Mouse (Mus musculus): Measurements from ENCODE around the gene Tmbim6. TPM values are rescaled to one million over a fixed set of nuclear protein-coding genes. Genes with fewer than 3 reads are reported as not detected.

Gene Tmbim6
- polyA plus RNA-seq, 1 experiment from 2014 or later: 438 TPM

- H3K9ac ChIP-seq (ENCODE audit: low read length): peak overlapping the region; percentile 66
- WGBS: 75% methylated on average over 6 of the region's 6 CpGs
- no peaks in the 10 kb centered on the region for H3K9me3 ChIP-seq (replicated peaks; ENCODE audit: control insufficient read depth, low read length)
- H3K4me3 ChIP-seq (replicated peaks; ENCODE audit: low read length): peak overlapping the region; percentile 89
- H3K4me1 ChIP-seq (ENCODE audit: control insufficient read depth, insufficient read depth, low read length): peaks cover 30% of the 10 kb centered on the region
- H3K36me3 ChIP-seq (ENCODE audit: control insufficient read depth, insufficient read depth, low read length): no peaks in the 10 kb centered on the region
- H3K27ac ChIP-seq (ENCODE audit: low read length): peak overlapping the region; percentile 51; the same call in 1 of the 2 replicates
- no peak for ATAC-seq (ENCODE audit: insufficient read depth, low FRiP score)
- peak overlapping the region; percentile 85 for H3K4me2 ChIP-seq (ENCODE audit: low read depth, low read length)
- no peaks in the 10 kb centered on the region for H3K27me3 ChIP-seq (ENCODE audit: control insufficient read depth, insufficient read depth, low read length)
These were observed 707 bp upstream of the Tmbim6 start for GRCm38 (mm10) chr15:99391975-99392374.

- H3K4me3 ChIP-seq (replicated peaks; ENCODE audit: low read length): peak overlapping the region; percentile 89
- peak; percentile 30; the same call in 1 of the 2 replicates for ATAC-seq (ENCODE audit: insufficient read depth, low FRiP score)
- 2% methylated on average over 24 of the region's 24 CpGs for WGBS
- H3K36me3 ChIP-seq (ENCODE audit: control insufficient read depth, insufficient read depth, low read length): no peaks in the 10 kb centered on the region
- H3K27me3 ChIP-seq (ENCODE audit: control insufficient read depth, insufficient read depth, low read length): no peaks in the 10 kb centered on the region
- H3K9me3 ChIP-seq (replicated peaks; ENCODE audit: control insufficient read depth, low read length): no peaks in the 10 kb centered on the region
- H3K27ac ChIP-seq (ENCODE audit: low read length): peak overlapping the region; percentile 95
- H3K9ac ChIP-seq (ENCODE audit: low read length): peak overlapping the region; percentile 93
- H3K4me2 ChIP-seq (ENCODE audit: low read depth, low read length): peak overlapping the region; percentile 86
- H3K4me1 ChIP-seq (ENCODE audit: control insufficient read depth, insufficient read depth, low read length): peaks cover 36% of the 10 kb centered on the region
These were observed 937 bp downstream of the Tmbim6 start for GRCm38 (mm10) chr15:99393386-99394252.

DNA sequence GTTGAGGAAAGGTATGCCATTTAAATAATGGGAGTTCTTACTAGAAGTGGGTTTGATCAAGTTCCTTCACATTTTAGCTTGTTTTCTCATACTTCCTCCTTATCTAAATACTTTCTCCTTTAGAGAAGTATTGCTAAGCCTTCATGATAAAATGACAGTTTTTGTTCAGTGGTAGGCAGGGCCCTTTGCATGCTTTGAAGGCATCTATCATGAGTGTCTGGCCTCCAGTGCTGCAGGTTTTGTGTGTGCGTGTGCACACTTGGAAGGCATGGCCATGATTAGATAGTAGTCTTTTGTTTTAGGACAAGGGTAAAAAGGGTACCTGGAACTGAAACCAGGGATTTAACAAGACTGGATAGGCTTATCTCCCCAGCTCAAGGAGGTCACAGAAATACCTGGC lies 3.8 kb downstream of the Tmbim6 start:
- H3K4me1 ChIP-seq (ENCODE audit: control insufficient read depth, insufficient read depth, low read length): peaks cover 49% of the 10 kb centered on the region
- no peak overlapping the region for H3K4me3 ChIP-seq (replicated peaks; ENCODE audit: low read length)
- no peaks in the 10 kb centered on the region for H3K27me3 ChIP-seq (ENCODE audit: control insufficient read depth, insufficient read depth, low read length)
- 42% methylated on average over 1 of the region's 1 CpGs for WGBS
- no peak overlapping the region for H3K9ac ChIP-seq (ENCODE audit: low read length)
- no peak for ATAC-seq (ENCODE audit: insufficient read depth, low FRiP score)
- H3K36me3 ChIP-seq (ENCODE audit: control insufficient read depth, insufficient read depth, low read length): no peaks in the 10 kb centered on the region
- peak overlapping the region; percentile 37; the same call in 1 of the 2 replicates for H3K27ac ChIP-seq (ENCODE audit: low read length)
- H3K4me2 ChIP-seq (ENCODE audit: low read depth, low read length): peak overlapping the region; percentile 86
- H3K9me3 ChIP-seq (replicated peaks; ENCODE audit: control insufficient read depth, low read length): no peaks in the 10 kb centered on the region

GRCm38 (mm10) chr15:99396875-99397274 lies 4.2 kb downstream of the Tmbim6 start:
- peak overlapping the region; percentile 37; the same call in 1 of the 2 replicates for H3K27ac ChIP-seq (ENCODE audit: low read length)
- ATAC-seq (ENCODE audit: insufficient read depth, low FRiP score): no peak
- H3K27me3 ChIP-seq (ENCODE audit: control insufficient read depth, insufficient read depth, low read length): no peaks in the 10 kb centered on the region
- H3K9ac ChIP-seq (ENCODE audit: low read length): no peak overlapping the region
- peaks cover 49% of the 10 kb centered on the region for H3K4me1 ChIP-seq (ENCODE audit: control insufficient read depth, insufficient read depth, low read length)
- no peaks in the 10 kb centered on the region for H3K9me3 ChIP-seq (replicated peaks; ENCODE audit: control insufficient read depth, low read length)
- no peaks in the 10 kb centered on the region for H3K36me3 ChIP-seq (ENCODE audit: control insufficient read depth, insufficient read depth, low read length)
- peak overlapping the region; percentile 86 for H3K4me2 ChIP-seq (ENCODE audit: low read depth, low read length)
- no peak overlapping the region for H3K4me3 ChIP-seq (replicated peaks; ENCODE audit: low read length)
- 53% methylated on average over 4 of the region's 4 CpGs for WGBS

- no peak overlapping the region for H3K27ac ChIP-seq (ENCODE audit: low read length)
These were observed 4.9 kb downstream of the Tmbim6 start for GRCm38 (mm10) chr15:99397622-99398021.

DNA sequence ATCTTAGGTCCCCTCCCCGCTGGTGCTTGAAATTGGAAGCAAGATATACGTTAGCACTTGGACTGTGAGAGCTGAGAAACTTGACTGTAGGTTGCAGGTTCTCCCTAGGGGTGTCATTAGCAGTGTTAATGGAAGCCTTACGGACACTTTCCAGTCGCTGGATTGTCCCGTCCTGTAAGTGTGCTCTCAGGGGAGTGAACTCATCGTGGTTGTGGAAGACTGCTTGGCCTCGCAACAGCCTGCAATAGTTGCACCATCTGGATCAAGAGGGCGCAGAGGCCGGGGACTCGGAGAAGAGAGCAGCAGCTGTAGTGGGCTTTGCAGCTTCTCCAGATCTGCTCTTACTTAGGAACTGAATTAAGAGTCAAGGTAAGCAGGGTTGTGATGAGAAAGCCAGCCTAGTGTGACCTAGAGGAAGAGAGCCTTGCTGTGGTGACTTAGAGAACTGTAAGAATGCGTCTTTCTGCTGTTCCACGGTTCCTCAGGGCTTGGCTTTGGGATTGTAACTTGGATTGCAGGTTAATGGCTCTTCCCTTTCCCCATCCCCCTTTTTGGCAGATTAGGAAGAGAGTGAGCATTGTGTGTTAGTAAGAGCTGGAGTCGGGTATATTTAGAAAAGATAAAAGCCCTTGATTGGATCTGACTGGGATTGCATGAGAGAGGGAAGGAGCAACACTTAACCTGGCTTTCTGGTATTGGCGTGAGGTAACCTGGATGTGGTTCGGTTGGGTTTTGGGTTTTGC lies 7.0 kb downstream of the Tmbim6 start:
- ATAC-seq (ENCODE audit: insufficient read depth, low FRiP score): no peak
- H3K36me3 ChIP-seq (ENCODE audit: control insufficient read depth, insufficient read depth, low read length): peaks cover 12% of the 10 kb centered on the region; the same call in 1 of the 2 replicates
- peak overlapping the region; percentile 26; the same call in 1 of the 2 replicates for H3K9ac ChIP-seq (ENCODE audit: low read length)
- H3K4me2 ChIP-seq (ENCODE audit: low read depth, low read length): no peak overlapping the region
- no peak overlapping the region for H3K4me3 ChIP-seq (replicated peaks; ENCODE audit: low read length)
- WGBS: 76% methylated on average over 15 of the region's 15 CpGs
- peaks cover 43% of the 10 kb centered on the region for H3K4me1 ChIP-seq (ENCODE audit: control insufficient read depth, insufficient read depth, low read length)
- no peak overlapping the region for H3K27ac ChIP-seq (ENCODE audit: low read length)
- H3K9me3 ChIP-seq (replicated peaks; ENCODE audit: control insufficient read depth, low read length): no peaks in the 10 kb centered on the region
- H3K27me3 ChIP-seq (ENCODE audit: control insufficient read depth, insufficient read depth, low read length): no peaks in the 10 kb centered on the region

More at GRCm38 (mm10) chr15:99397622-99398021, 4.9 kb downstream of the Tmbim6 start:
- Histone ChIP-seq H3K9ac (ENCODE audit: low read length) (no peak overlapping the region), H3K4me1 (ENCODE audit: control insufficient read depth, insufficient read depth, low read length) (peaks cover 44% of the 10 kb centered on the region), H3K27me3 (ENCODE audit: control insufficient read depth, insufficient read depth, low read length) (no peaks in the 10 kb centered on the region), H3K4me2 (ENCODE audit: low read depth, low read length) (no peak overlapping the region), H3K4me3 (replicated peaks; ENCODE audit: low read length) (no peak overlapping the region), H3K36me3 (ENCODE audit: control insufficient read depth, insufficient read depth, low read length) (0 out of 2 replicates have a peak, but pooled peaks cover 2% of the 10 kb centered on the region), H3K9me3 (replicated peaks; ENCODE audit: control insufficient read depth, low read length) (no peaks in the 10 kb centered on the region)
- 94% methylated on average over 2 of the region's 2 CpGs for WGBS
- no peak for ATAC-seq (ENCODE audit: insufficient read depth, low FRiP score)

DNA sequence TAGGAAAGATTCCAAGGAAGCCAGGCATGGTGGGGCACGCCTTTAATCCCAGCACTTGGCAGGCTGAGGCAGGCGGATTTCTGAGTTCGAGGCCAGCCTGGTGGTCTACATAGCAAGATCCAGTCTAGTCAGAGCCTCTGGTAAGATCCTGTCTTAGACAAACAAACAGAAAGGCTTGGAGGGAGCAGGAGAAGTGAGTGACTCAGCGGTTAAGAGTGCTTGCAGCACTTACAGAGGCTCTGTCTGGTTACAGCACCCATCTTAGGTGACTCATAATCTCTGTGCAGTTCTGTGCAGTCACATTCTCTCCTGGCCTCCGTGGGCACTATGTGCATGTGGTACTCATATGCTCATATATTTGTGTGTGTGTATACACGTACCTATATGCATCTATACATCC lies 7.9 kb downstream of the Tmbim6 start:
- Histone ChIP-seq H3K36me3 (ENCODE audit: control insufficient read depth, insufficient read depth, low read length) (peaks cover 16% of the 10 kb centered on the region; the same call in 1 of the 2 replicates), H3K4me2 (ENCODE audit: low read depth, low read length) (no peak overlapping the region), H3K9ac (ENCODE audit: low read length) (no peak overlapping the region), H3K4me1 (ENCODE audit: control insufficient read depth, insufficient read depth, low read length) (peaks cover 36% of the 10 kb centered on the region), H3K4me3 (replicated peaks; ENCODE audit: low read length) (no peak overlapping the region), H3K9me3 (replicated peaks; ENCODE audit: control insufficient read depth, low read length) (no peaks in the 10 kb centered on the region), H3K27me3 (ENCODE audit: control insufficient read depth, insufficient read depth, low read length) (no peaks in the 10 kb centered on the region), H3K27ac (ENCODE audit: low read length) (no peak overlapping the region)
- no peak for ATAC-seq (ENCODE audit: insufficient read depth, low FRiP score)
- WGBS: 83% methylated on average over 6 of the region's 6 CpGs

GRCm38 (mm10) chr15:99403159-99403889 lies 10.6 kb downstream of the Tmbim6 start:
- Histone ChIP-seq H3K4me1 (ENCODE audit: control insufficient read depth, insufficient read depth, low read length) (peaks cover 20% of the 10 kb centered on the region), H3K36me3 (ENCODE audit: control insufficient read depth, insufficient read depth, low read length) (peaks cover 23% of the 10 kb centered on the region), H3K27me3 (ENCODE audit: control insufficient read depth, insufficient read depth, low read length) (no peaks in the 10 kb centered on the region), H3K4me3 (replicated peaks; ENCODE audit: low read length) (no peak overlapping the region), H3K9me3 (replicated peaks; ENCODE audit: control insufficient read depth, low read length) (no peaks in the 10 kb centered on the region), H3K4me2 (ENCODE audit: low read depth, low read length) (no peak overlapping the region), H3K27ac (ENCODE audit: low read length) (0 out of 2 replicates have a peak overlapping the region, but pooled peaks have one; percentile 38), H3K9ac (ENCODE audit: low read length) (no peak overlapping the region)
- peak; percentile 47; the same call in 1 of the 2 replicates for ATAC-seq (ENCODE audit: insufficient read depth, low FRiP score)
- WGBS: 77% methylated on average over 12 of the region's 12 CpGs

Data from stomach, embryonic 16.5 days (tissue).